Mouse (Mus musculus): ENCODE data around the gene Slc2a9.

Gene Slc2a9

DNA sequence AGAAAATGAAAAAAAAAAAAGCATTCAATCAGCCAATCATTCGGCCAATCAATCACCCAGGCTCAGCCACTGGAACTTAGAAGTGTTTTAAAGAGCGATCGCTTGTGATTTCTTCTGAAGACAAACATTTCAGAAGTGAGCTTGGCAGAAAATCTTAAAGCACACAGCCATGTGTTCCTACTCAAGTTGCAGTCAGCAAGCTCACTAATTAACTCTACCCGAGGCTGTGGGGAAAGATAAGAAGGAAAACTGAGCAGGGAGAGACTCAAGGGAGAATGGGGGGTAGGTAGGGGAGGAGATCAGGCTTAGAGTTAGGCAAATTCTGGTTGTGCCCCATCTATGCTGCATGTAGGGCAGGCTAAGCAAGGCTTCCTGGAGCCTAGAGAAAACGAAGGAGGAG lies 130.6 kb downstream of the Slc2a9 start:
- no peak for DNase-seq (ENCODE audit: extremely low spot score)

DNA sequence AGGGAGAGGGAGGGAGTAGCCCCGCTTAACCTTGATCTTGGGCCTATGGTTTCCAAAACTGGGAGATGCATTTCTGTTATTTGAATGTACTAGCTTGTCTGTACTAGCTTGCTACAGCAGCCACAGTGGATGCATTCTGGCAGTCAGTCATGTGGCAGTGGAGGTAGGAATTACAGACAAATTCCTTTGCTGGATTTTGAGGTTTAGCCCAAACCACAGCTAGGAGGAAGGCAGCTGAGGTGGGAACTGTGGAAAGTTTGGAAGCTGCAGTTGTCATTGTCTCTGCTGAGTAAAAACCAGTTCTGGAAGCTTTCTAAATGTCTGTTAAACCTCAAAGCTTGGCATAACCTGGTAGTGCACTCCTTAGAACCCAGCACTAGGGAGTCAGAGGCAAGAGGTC lies 131.6 kb downstream of the Slc2a9 start:
- DNase-seq (ENCODE audit: extremely low spot score): no peak

DNA sequence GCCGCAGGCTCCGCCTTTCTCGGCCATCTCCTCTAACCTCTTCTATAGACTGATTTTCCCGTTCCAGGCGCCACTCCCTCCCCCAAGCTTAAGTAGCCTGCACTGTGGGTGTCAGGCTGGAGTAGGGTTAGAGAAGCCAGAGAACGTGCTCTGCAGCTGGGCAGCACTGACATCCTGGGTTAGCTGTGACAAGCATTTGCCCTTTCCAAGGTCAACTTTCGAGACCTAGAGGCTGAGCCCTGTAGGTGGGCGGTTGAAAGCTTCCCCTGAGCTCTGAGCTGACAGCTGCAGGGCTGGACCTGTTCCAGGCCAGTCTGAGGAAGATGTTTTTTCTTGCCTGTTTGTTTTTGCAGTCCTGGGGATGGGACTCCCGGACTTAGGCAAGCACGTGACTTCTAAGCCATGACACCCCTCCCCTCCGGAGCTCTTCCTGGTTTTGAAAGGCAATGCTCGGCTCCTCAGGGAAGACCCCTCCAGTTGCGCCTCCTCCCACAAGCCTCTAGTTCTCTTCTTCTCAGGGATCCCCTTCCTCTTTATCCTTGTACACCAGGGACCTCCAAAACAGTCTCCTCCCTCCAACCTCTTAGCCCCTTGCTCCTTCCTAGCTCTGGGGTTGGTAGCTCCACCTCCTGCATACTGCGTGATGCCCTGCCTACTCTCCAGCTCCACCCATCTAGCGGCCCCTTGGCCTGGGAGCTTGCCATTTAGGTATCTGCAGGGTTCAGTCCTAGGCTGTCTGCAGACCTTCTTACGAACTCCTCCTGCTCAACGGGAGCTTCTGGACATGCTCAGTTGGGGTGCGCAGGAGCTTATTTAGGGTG lies 136.1 kb downstream of the Slc2a9 start:
- peak; percentile 57 for DNase-seq (ENCODE audit: extremely low spot score)

DNA sequence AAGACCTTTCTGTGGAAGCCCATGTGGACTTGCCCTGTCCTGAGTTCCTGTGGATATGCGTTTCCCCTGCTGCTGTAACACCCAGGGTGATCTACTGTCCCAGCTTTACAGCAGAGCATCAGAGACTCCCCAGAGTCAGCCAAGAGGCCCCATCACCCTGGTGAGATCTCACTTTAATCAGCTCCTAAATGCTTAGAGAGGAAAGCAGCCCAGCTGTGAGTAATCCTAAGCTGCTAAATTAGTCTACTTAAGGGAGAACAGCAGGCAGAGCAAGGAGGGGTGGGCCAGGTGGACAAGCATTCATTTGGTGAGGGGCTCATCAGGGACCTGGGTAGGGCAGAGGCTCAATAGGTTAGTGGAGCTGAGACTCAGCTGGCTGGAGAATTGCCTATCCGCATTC lies 137.4 kb downstream of the Slc2a9 start:
- no peak for DNase-seq (ENCODE audit: extremely low spot score)

DNA sequence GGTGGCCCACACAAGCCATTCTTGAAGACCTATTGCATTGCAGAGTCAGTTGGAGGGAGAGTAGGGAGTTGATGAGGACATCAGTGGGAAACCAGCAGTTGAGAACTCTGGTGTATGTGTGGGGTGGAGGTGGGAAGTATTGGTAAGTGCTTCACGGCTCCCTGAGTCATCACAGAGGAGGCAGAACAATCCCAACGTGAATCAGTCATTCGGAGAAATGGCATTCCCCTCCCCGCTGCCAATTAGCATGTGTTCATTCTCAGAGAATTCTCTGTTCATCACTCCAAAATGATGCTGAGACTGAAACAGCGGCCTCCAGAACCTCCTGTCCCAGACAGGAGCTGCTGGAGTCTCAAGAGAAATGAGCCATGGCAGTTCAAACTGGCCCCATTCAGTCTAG lies 138.5 kb downstream of the Slc2a9 start:
- no peak for DNase-seq (ENCODE audit: extremely low spot score)

DNA sequence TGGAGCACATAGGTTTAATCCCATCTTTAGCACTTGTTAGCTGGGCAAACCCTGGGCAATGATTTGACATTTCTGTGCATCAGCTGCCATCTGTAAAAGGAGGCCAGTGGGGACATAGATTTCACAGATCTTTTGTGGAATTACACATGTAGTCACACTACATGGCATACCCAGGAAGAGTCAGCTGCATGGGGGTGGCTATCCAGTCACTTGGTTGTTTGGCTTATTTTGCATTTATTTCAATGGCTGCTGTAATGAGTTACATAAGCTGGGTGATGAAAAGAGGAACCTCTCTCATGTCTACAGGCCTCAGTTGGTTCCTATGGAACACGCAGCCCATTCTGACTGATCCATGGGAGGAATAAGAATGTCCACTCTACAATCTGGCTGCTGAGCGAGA lies 143.2 kb downstream of the Slc2a9 start:
- no peak for DNase-seq (ENCODE audit: extremely low spot score)

DNA sequence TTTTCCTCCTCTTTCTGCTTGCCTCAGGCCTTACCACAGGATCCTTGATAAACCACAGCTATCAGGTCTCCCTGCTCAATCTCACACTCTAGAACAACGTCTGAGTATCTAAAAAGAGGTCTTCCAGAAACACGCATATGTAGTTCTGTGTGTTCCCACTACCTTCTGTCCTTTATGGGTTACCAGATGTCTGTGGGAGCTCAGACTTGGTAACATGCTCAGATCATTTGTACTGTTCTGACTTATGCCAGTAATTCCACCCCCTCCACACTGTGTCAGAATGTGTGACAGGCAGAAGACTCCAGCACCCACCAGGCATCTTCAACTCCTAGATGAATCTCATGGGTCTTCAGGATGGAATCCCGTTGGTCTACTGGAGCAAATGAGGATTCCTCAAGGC lies 146.0 kb downstream of the Slc2a9 start:
- DNase-seq (ENCODE audit: extremely low spot score): no peak

DNA sequence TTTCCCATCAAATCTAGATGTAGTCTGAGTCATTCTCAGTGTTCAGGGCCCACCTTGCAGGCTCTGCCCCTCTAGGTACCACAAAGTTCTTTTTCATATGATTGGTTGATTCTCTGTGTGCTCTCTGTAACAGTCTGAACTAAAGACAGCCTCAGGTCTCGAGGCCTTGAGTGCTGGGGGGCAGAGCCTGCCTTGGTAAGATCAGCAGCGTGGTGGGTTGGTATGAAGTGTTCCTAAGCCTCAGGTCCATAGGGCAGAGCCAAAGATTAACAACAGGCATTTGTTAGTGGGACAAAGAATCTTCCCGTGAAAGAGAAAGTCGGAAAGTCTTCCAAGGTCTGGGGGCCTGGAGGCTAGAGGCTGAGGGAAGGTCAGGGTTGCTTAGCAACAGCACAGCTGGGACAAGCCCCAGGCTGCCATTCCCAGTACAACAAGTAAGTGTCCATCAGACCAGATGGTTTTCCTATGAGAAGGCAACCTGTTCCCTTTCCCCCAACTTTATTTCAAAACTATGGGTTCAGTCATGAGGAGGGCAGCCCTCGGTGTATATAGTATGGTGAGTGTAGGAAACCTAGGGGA lies 152.5 kb downstream of the Slc2a9 start:
- peak; percentile 33 for DNase-seq (ENCODE audit: extremely low spot score)

DNA sequence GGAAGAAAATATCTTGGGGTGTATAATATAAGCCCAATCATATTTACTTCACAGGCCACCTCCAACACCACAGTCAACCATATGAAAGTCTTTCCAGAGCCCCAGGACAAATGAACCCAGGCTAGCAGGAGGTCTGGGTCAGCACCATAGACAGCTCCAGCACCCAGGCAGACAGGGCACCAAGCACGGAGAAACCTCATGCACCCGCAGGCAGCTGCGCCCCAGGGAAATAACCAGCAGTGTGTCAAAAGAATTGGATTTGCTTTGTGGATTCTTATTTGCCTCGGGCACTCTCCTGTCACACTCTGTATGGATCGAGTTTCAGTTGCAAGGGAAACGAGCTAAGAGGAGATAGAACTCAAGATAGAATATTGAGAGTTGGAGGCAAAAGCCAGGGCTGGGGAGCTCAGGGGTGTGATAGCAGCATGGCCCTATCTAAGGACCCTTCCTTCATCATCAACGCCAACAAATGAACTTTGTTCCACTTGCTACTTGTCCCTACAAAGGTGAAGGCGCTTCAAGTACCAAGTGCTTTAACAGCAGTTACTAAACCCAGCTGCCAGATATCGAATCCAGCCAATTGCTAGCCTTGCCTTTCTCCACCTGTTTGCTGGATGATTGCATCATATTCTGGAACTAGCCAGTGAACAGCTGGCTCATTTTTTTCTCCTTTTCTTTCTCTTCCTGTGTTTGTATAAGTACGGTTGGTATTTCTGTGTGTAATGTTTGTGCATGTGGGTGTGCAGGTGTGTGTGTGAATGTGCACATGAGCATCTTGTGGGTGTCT lies 156.1 kb downstream of the Slc2a9 start:
- DNase-seq (ENCODE audit: extremely low spot score): peak; percentile 47

DNA sequence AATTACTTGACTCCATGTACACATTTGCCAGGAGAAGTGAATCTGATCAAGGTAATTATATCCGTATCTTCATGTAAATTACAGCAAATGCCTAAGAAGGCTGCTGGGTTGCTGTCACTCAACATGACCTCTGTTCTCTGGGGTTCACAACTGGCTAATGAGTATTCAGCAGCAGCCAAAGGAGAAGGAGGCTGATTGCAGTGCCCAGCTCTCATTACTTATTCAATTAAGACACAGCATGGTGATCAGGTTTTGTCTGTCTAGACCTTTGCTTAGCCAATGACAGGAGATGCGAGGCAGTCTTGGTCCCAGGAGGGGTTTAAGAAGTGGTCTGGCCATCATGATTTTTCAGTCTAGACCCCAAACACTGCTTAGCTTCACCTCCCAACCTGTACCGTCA lies 159.8 kb downstream of the Slc2a9 start:
- DNase-seq (ENCODE audit: extremely low spot score): no peak

DNA sequence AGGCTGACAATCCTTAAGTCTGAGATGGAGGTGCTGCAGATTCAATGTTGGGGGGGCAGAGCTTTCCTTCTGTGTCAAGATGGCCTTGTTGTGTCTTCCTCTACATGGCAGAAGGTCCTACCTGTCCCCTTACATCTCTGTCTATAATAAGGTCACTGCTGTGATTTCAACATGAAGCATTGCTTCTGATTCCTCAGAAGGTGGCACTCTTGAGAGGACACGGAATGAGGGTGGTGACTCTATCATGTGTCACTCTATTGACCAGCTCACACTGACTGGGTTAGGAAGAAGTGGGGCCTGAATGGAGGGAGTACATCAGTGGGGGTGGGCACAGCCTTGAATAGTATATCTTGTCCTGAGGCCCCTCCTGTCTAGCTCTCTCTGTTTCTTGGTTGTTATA lies 168.4 kb downstream of the Slc2a9 start:
- no peak for DNase-seq (ENCODE audit: extremely low spot score)

DNA sequence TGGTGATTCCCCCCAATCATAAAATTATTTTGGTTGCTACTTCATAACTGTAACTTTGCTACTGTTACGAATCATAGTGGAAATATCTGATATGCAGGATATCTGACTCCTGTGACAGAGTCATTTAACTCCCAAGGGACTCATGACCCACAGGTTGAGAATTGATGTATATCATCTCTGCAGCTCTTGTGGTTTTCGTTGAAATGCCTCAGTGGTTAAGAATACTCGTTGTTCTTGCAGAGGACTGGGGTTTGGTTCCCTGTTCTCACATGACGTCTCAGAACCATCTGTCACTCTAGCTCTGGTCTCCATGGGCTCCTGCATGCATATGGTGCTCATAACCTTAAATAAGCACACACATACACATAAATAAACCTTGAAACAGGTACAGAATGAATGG lies 169.6 kb downstream of the Slc2a9 start:
- no peak for DNase-seq (ENCODE audit: extremely low spot score)

DNA sequence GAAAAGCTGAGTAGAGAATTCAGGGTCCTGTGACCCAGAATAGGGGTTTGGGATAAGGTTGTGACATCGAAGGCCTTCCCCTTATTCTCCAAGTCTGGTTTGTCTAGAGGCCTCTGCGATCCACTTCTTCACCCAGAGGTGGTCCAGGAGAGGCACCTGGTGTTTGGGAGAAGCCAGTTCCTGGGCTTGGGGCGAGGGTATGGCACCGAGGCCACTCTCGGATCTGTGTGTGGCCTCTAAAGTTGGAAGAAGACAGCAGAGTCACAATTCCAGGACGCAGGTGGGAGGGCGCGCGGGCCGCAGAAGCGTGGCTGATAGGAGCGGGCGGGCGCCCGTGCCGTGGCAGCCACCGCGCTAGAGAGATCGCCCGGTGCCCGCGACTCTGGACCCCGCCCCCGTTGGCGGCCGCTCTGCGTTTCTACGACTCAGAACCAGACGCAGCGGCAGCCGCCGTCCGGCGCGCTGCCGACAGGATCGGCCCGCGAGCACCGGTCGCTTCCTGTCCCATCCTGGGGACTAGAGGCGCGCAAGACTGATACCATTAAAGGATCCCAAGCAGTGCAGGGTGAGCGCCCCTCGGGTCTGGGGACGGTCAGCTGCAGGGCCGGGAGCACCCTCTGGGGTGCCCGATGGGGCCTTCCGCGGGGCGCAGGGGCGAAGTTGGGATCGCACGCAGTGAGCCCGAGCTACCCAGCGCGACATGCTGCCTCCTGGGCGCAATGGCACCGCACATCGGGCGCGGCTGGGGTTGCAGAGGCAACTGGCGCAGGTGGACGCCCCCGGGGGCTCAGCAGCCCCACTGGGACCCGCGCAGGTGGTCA lies 183.8 kb downstream of the Slc2a9 start, which contains the start of gene Drd5:
Gene Drd5, plus strand, starts transcription at position 402 of the 821 bp plus-strand sequence.
- peak; percentile 31 for DNase-seq (ENCODE audit: extremely low spot score)

DNA sequence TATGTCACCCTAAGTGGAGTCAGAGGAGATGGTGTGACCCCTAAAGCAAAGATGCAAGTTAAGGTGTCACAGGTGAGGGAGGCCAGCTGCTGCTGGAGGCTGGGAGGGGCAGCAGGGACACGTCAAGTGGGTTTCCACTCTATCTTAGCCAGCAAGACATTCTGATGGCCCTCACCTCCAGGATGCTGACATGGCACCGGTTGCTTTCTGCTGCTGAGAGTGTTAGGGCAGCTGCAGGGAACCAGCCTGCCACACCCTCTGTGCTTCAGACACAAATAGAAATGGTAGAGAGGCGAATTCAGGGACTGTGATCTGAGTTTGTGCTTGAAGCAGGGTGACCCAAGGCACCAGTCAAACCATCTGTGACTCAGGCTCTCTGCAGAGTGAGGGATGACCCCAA lies 193.1 kb downstream of the Slc2a9 start:
- DNase-seq (ENCODE audit: extremely low spot score): no peak

DNA sequence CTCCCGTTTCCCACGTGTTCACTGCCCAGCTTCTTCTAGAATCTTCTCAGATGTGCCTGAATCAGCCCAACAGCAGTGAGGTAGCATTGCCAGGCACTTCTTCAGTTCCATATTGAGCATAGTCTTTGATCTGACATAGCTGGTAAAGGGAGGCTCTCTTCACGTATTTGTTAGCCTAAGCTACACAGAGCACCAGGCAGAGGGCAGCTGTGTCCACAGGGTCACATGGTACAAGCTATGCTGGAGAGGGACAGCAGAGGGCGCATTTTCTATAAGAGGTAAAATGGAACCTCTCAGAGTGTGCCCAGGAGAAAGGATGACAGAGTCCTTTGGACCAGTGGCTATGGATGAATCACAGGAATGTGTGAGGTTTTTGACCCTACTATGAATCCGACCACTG lies 194.1 kb downstream of the Slc2a9 start:
- peak; percentile 48 for DNase-seq (ENCODE audit: extremely low spot score)

DNA sequence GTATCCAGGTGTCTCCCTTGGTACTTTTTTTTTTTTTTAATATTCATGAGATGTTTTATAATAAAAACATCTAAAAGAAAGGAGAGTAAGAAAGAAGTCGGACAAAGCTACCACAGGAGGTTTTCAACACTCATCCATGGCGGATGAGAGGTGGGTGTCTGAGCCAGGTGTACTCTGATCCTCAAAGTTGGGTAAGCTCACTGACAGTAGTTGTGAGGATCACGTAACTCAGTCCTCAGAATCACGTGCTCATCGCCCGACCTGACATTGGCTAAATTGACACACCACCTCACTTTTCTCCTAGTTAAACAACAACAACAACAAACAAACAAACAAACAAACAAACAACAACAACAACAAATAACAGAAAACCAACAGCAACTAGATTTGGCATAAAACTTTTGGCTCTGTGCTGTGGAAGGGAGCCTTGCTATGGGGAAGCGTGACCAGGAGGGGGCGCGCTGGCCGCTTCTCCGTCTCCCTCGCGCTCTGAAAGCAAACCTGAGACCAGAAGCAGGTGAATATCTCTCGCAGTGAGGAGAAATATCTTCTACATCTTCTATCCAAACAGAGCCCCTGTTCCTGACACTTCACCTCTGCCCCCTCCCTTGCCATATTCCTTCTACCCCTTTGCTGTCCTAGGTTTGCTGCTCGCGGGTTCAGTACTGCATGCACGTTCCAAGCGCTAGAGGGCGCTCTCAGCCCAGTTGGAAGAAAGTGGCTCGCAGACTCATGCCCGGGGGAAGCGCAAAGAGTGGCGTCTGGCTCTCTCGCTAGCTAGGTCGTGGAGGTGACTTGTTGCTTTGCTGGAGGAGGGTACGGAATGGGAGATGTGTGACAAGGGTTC lies 195.5 kb downstream of the Slc2a9 start:
- peak; percentile 91 for DNase-seq (ENCODE audit: extremely low spot score)

DNA sequence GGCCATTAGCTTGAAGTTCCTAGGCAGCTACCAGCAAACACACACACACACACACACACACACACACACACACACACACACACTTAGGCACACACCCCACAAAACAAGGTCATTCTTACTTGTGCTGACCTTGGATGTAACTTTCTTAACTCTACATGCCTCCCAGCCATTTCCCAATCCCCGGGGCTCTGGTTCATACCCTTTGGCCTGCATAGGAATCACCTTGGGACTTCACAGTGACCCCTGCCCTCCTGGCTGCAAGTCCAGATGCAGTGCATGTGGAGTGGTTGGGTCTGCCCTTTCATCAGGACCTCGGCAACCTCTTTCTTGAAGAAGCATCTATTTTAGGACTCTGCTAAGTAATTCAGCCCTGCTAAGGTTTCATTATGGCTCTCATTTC lies 197.7 kb downstream of the Slc2a9 start:
- no peak for DNase-seq (ENCODE audit: extremely low spot score)

DNA sequence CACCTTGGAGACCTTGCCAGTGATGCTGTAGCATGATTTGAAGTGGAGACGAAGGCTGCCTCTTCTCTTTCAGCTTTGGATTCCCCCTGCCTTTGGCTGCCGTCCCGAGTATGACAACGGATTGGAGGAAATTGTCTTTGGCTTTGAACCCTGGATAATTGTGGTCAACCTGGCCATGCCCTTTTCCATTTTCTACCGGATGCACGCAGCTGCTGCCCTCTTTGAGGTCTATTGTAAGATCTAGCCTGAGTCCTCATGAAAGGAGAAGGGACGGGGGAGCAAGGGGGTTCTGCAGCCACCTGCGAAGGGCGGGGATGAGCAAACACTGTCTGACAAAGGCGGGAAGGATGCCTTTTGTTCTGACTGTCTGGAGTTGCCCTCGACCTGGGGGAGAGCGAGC lies 200.3 kb downstream of the Slc2a9 start:
- DNase-seq (ENCODE audit: extremely low spot score): no peak

DNA sequence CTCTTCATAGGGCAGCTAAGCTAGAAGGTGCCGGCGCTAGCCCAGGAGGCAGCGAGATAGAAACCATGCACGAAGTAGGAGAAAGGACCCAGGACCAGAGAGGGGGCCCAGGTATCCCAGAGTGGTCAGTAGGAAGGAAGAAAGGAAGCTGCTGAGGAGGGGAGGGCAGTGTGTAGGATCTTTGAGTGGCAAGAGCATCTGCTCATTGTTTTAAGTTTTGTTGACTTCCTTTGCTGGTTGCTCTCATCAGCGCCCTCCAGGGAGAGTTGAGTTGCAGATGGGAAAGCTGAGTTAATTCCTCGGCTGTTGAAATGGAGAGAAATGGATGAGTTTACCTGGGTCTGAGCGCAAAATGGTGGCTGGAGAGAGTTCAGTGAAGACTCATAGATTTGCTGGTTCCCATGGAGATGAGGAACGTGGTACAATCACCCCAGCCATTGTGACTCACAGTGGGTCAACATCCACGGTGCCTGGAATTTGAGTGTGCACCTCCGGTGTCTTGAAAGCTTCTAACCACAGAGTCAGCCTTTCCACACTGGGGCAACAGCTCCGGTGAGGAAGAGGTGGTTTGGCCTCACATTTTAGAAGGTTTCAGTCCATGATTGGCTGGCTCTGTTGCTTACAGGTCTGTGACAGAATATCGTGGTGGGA lies 201.1 kb downstream of the Slc2a9 start:
- no peak for DNase-seq (ENCODE audit: extremely low spot score)

Measured in embryo, embryonic 9.5 days (tissue).